Mouse (Mus musculus) skeletal muscle tissue, adult 2 months (tissue): ENCODE data around the gene Zdhhc8.
"Not testable (repeated sequence)": the region's sequence is repeated elsewhere in the genome, so short reads cannot be mapped to it uniquely, and the experiment has no call there.

Source experiments
- DNase-seq: peaks from one replicate; pipeline ENCODE4 v3.0.0-alpha.2; 2012; ENCODE audit warnings: low read depth, low spot score

Zdhhc8 gene

GRCm38 (mm10) chr16:18197881-18198280 lies 37.1 kb downstream of the Zdhhc8 start:
- DNase-seq, result no peak

- not testable (repeated sequence) for DNase-seq
Measured at GRCm38 (mm10) chr16:18195561-18195960, 39.4 kb downstream of the Zdhhc8 start.

- DNase-seq, result no peak
Measured at GRCm38 (mm10) chr16:18195068-18195467, 39.9 kb downstream of the Zdhhc8 start.

GRCm38 (mm10) chr16:18194208-18194985 lies 40.5 kb downstream of the Zdhhc8 start:
- DNase-seq, result peak; percentile 76

GRCm38 (mm10) chr16:18191006-18191405 lies 43.9 kb downstream of the Zdhhc8 start:
- no peak for DNase-seq

- DNase-seq, result no peak
Measured at GRCm38 (mm10) chr16:18187221-18187620, 47.7 kb downstream of the Zdhhc8 start.

- DNase-seq, result peak; percentile 36
Measured at GRCm38 (mm10) chr16:18186798-18187197, 48.1 kb downstream of the Zdhhc8 start.

GRCm38 (mm10) chr16:18185715-18186449 lies 49.1 kb downstream of the Zdhhc8 start:
- no peak for DNase-seq

- DNase-seq, result no peak
Measured at GRCm38 (mm10) chr16:18182766-18183165, 52.2 kb downstream of the Zdhhc8 start.

DNA sequence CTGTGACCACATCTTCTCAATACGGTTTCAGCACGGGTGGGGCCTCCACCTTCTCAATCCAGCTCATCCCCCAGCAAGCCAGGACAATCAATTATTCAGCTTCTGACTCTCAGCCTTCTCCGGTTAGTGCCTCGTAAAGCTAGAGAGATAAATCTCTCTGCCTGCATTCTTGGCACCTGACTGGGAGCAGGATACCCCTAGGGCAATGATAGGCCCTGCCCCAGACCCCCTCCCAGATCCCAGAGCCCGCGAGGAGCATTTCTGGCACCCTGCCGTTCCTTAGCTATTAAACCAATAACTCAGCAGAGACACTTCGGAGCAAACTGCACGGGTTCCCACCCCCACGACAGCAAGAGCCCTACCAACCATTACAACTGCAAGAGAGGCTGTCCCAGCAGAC lies 53.5 kb downstream of the Zdhhc8 start:
- no peak for DNase-seq

DNA sequence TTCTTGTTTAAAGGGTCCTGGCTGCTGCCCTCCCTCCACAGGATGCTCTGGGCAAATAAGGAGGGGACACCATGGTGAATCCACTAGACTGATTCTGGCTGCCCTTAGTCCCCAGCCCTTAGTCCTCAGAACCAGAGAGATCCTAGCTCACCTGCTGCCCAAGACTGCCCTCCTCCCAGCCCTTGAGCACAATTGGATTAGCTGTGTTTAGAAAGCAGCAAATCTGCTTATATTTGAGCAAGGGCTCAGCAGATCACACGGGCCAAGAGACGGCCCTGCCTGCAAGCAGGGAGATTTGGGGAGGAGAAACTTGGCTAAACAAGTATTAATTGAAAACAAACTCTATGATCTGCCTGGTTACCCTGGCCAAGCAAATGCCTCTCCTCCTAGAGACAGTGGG lies 55.3 kb downstream of the Zdhhc8 start:
- DNase-seq, result no peak

DNA sequence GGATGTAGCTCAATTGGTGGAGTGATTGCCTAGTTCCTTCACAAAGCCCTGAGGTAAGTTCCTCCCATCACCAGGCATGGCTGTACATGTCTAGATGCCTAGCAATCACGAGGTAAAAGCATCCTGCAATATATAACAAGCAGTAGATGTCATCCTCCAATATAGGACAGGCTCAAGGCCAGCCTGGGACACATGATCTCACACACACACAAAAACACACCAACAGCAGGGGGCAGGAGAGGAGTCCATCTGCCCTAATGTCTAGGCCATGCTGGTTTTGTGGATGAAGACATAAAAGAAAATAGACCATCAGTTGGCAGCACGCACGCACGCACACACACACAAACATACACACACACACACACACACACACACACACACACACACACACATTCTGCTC lies 58.2 kb downstream of the Zdhhc8 start:
- DNase-seq, result peak; percentile 53

- no peak for DNase-seq
Measured at GRCm38 (mm10) chr16:18175817-18176541, 59.0 kb downstream of the Zdhhc8 start.

- DNase-seq, result no peak
Measured at GRCm38 (mm10) chr16:18173788-18174187, 61.1 kb downstream of the Zdhhc8 start.

DNA sequence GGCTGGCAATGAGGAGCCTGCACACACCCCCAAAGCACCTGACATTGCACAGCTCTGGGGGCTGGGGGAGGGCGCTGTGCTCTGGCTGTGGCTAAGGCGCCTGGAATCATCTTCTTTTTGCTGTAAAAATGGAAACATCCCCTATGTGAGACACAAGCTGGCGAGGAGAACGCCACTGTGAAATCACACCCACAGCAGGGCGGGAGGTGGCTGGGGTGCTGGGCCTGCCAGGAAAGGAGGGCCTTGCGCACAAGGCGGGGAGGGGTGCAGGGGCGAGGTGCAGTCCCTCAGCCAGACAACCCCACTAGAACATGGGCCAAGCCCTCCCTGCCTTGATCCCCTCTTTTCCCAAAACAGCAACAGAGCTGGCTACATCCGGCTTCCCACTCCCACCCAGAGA lies 61.7 kb downstream of the Zdhhc8 start:
- no peak for DNase-seq

GRCm38 (mm10) chr16:18172266-18172855 lies 62.6 kb downstream of the Zdhhc8 start:
- DNase-seq, result no peak
